Mouse (Mus musculus): ENCODE measurements around the gene Cerk. TPM values are rescaled to one million over a fixed set of nuclear protein-coding genes. Genes with fewer than 3 reads are reported as not detected.
"Not testable (repeated sequence)": the region's sequence is repeated elsewhere in the genome, so short reads cannot be mapped to it uniquely, and the experiment has no call there.

The Cerk gene
- polyA plus RNA-seq, 1 experiment from 2014 or later = 14.0 TPM

DNA sequence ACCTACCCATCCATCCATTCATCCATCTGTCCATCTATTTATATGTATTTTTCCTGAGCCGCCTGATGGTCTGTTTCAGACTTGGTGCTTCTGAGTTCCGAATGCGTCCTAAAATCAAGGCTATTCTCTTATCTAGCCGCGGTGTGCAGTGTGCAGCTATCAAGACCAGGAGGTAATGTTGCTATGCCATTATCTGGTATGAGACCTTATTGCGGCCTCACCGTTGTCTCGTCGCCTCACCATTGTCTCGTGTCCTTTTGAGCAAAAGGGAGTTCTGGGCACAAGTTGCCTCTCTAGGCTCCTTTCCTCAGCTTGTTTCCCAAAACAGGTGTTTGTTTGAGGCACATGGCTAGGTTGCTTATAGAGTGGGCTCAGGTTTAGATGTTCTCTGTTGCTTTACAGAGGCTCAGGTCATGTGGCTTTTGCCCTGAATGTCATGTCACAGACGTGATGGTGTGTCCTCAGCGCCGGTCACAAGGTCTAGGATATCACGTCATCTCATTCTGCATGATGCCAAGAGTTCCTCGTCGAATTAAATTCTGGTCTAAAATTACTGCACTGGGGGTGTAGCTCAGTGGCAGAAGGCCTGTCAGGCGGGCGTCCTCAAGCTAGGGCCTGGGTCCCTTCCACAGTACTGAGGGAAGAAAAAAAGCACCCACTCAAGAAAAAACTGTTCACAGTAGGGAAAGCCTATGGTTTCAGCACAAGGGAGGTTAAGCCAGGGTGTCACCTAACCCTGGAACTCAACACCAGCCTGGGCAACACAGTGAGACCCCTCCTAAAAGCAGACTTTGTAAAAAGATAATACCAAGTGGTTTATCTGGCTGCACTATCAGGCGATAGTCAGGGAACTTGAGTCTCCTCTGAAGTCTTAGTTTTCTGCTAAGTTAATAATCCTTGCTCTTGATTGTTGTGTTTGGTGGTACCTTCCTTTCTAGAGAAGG lies 81.3 kb downstream of the Cerk start:
- H3K4me1 ChIP-seq = peaks cover 5% of the 10 kb centered on the region
- peaks cover 29% of the 10 kb centered on the region for H3K36me3 ChIP-seq
- H3K27ac ChIP-seq = no peak overlapping the region
- 92% methylated on average over 19 of the region's 19 CpGs for WGBS
- ATAC-seq (ENCODE audit: insufficient number of reproducible peaks, insufficient read depth, low FRiP score, low TSS enrichment, low read depth) = no peak
- no peak overlapping the region for H3K4me2 ChIP-seq
- H3K9ac ChIP-seq = no peak overlapping the region
- H3K4me3 ChIP-seq = no peak overlapping the region
- H3K9me3 ChIP-seq = no peaks in the 10 kb centered on the region
- no peaks in the 10 kb centered on the region for H3K27me3 ChIP-seq

DNA sequence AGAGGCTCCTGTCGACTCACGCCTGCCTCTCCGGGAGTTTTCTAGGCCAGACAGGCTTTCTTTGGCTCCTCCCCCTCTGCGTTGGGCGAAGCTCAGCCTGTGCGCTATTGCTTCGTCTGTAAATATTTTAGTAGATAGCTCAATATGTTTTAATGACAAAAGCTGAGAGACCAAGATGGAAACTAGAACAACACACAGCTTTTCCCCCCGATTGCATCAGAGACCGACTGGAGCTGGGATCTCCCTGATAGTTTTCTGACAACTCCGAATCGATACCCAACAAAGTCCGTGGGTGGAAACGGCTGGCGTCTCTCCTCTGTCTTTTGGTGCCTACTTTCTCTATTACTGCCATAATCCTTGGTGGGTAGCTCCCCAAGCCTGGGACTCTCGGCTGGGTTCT lies 83.6 kb downstream of the Cerk start:
- no peak overlapping the region for H3K27ac ChIP-seq
- ATAC-seq (ENCODE audit: insufficient number of reproducible peaks, insufficient read depth, low FRiP score, low TSS enrichment, low read depth) = no peak
- 83% methylated on average over 15 of the region's 15 CpGs for WGBS
- H3K4me2 ChIP-seq = no peak overlapping the region
- no peaks in the 10 kb centered on the region for H3K27me3 ChIP-seq
- no peak overlapping the region for H3K4me3 ChIP-seq
- peaks cover 4% of the 10 kb centered on the region; the same call in 1 of the 2 replicates for H3K4me1 ChIP-seq
- H3K9me3 ChIP-seq = no peaks in the 10 kb centered on the region
- H3K36me3 ChIP-seq = peaks cover 29% of the 10 kb centered on the region
- H3K9ac ChIP-seq = no peak overlapping the region

DNA sequence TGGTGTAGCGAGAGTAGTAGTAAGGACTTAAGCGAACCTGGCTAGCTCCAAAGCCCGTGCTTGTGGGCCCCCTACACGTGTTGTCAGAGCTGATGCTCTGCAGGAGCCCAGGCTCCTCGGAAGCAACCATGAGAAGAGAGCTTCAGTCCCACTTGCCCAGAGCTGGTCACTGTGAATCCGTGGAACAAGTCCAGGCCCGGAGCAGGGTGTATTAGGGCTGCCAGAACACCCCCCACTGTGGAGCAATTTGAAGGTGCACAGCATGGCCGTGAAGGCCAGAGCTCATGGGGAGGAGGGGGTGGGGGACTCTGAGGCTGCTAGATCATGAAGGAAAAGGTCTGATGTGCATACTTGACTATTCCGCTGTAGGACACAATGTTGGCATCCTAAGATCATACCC lies 84.4 kb downstream of the Cerk start:
- WGBS = 85% methylated on average over 9 of the region's 9 CpGs
- peaks cover 29% of the 10 kb centered on the region for H3K36me3 ChIP-seq
- H3K9me3 ChIP-seq = no peaks in the 10 kb centered on the region
- no peak overlapping the region for H3K27ac ChIP-seq
- peaks cover 4% of the 10 kb centered on the region; the same call in 1 of the 2 replicates for H3K4me1 ChIP-seq
- no peak overlapping the region for H3K9ac ChIP-seq
- no peaks in the 10 kb centered on the region for H3K27me3 ChIP-seq
- no peak overlapping the region for H3K4me2 ChIP-seq
- ATAC-seq (ENCODE audit: insufficient number of reproducible peaks, insufficient read depth, low FRiP score, low TSS enrichment, low read depth) = no peak
- H3K4me3 ChIP-seq = no peak overlapping the region

DNA sequence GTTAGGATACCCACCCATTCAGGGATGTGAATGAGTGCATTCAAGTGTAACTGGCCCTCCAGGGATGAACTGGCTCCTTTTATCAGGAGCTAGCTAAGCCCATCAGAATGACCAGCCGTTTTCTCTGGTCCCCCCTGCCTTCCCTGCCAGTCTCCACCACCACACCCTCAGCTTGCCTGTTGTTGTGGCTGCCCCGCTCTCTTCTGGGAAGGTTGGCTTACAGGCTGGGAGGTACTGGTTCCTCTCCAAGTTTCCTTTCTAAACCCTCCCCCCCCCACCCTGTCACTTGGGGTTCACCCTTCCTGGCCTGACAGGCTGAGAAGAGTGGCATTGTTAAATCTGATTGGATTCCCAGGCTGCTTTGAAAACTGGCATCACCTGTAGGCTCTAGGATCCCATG lies 88.1 kb downstream of the Cerk start:
- H3K36me3 ChIP-seq = peaks cover 32% of the 10 kb centered on the region
- H3K4me3 ChIP-seq = no peak overlapping the region
- 59% methylated on average over 2 of the region's 2 CpGs for WGBS
- no peak overlapping the region for H3K27ac ChIP-seq
- no peak overlapping the region for H3K4me2 ChIP-seq
- H3K27me3 ChIP-seq = no peaks in the 10 kb centered on the region
- H3K4me1 ChIP-seq = no peaks in the 10 kb centered on the region
- no peak overlapping the region for H3K9ac ChIP-seq
- ATAC-seq (ENCODE audit: insufficient number of reproducible peaks, insufficient read depth, low FRiP score, low TSS enrichment, low read depth) = no peak
- no peaks in the 10 kb centered on the region for H3K9me3 ChIP-seq

DNA sequence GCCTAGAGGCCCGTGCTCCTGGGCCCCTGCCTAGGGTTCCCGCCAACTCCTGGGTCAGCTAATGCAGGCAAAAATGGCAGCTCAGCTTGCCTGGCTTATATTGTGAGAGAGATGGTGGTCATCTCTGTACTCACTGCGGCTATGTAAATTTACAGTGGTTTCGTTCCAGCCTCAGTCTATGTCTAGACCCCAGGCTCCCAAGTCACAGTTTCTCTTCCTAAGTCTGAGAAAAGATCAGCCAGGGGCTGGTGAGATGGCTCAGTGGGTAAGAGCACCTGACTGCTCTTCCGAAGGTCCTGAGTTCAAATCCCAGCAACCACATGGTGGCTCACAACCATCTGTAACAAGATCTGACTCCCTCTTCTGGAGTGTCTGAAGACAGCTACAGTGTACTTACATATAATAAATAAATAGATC lies 89.3 kb downstream of the Cerk start:
- not testable (repeated sequence) for H3K27me3 ChIP-seq; H3K9me3 ChIP-seq; H3K4me3 ChIP-seq; H3K4me1 ChIP-seq; H3K9ac ChIP-seq; ATAC-seq (ENCODE audit: insufficient number of reproducible peaks, insufficient read depth, low FRiP score, low TSS enrichment, low read depth); H3K27ac ChIP-seq; H3K4me2 ChIP-seq
- peaks cover 34% of the 10 kb centered on the region for H3K36me3 ChIP-seq
- WGBS = 90% methylated on average over 5 of the region's 5 CpGs

DNA sequence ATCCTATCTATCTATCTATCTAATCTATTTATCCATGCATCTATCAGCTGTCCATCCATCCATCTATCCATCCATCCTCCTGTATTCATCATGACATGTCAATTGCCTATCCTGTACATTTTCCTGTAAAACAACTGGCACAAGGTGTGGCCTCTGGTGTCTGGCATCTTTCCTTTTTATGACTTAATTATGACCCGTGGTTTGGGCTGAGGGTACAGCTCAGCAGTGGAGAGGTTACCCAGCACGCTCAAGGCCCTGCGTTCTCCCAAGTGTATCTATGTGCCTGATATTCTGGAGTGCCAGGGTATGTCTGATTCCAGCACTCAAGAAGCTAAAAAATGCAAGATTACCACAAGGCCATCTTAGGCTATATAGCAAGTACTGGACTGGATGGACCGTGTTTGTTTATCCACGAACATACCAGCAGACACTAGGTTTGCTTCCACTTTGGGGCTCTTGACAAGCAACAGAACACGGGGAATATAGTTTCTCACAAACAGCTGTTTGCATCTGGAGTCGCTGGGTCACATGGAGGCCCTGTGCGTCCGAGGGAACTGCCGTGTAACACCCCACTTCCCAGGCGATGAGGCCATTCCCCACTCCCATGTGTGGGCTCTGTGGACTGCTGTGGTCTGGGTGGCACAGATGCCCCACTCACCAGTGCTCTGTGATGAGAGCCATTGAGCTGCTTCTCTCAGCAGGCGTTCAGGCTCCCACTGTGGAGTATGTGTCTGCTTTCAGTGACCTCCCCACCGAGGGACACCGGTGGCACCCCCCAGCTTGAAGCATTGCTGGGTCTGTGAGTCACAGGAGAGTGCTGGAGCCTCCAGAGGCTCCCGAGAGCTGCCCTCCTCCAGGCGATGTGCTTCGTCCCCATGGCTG lies 90.0 kb downstream of the Cerk start:
- Histone ChIP-seq H3K9ac (no peak overlapping the region), H3K27me3 (no peaks in the 10 kb centered on the region), H3K27ac (no peak overlapping the region), H3K4me3 (no peak overlapping the region), H3K36me3 (peaks cover 31% of the 10 kb centered on the region), H3K4me1 (no peaks in the 10 kb centered on the region), H3K9me3 (no peaks in the 10 kb centered on the region), H3K4me2 (no peak overlapping the region)
- no peak for ATAC-seq (ENCODE audit: insufficient number of reproducible peaks, insufficient read depth, low FRiP score, low TSS enrichment, low read depth)
- 86% methylated on average over 17 of the region's 17 CpGs for whole genome bisulfite sequencing

DNA sequence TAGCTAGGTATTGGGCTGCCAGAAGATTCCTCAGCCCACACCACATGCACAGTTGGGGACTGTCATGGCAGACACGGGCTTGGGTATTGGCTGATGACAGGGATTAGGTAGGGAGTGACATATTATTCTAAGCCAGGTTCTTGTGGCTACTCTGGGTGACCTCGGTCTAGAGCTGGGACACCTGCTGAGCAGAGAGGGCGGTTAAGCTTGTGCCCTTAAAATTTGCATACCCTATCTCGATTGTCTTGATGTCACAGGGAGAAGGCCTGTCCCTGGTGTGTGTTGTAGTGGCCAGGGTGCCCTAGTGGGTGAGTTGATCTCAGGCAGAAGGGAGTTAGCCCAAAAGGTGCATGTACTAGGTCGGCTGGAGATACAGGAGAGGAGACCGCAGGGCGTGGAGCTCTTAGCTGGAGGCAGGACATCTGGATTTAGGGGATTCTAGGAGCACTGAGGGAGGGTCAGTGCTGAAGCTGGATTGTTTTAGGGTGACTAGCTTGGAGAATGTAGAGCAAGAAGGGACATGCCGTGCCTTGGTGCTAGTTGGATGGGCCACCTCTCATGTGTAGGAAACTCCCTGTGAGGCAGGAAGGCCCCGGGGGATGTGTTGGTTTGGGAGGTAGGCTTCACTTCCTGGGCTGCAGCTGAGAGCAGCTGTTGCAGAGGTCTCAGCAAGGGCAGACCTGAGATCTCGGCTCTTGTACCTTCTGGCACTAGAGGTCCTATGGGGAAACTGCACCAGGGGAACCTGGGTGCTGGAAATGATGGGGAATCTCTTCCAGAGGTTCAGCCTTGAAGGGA lies 91.4 kb downstream of the Cerk start:
- H3K9ac ChIP-seq = no peak overlapping the region
- H3K36me3 ChIP-seq = peaks cover 22% of the 10 kb centered on the region
- no peak overlapping the region for H3K27ac ChIP-seq
- ATAC-seq (ENCODE audit: insufficient number of reproducible peaks, insufficient read depth, low FRiP score, low TSS enrichment, low read depth) = no peak
- no peaks in the 10 kb centered on the region for H3K9me3 ChIP-seq
- no peaks in the 10 kb centered on the region for H3K27me3 ChIP-seq
- no peak overlapping the region for H3K4me2 ChIP-seq
- 78% methylated on average over 10 of the region's 10 CpGs for WGBS
- H3K4me3 ChIP-seq = no peak overlapping the region
- peaks cover 10% of the 10 kb centered on the region; the same call in 1 of the 2 replicates for H3K4me1 ChIP-seq

DNA sequence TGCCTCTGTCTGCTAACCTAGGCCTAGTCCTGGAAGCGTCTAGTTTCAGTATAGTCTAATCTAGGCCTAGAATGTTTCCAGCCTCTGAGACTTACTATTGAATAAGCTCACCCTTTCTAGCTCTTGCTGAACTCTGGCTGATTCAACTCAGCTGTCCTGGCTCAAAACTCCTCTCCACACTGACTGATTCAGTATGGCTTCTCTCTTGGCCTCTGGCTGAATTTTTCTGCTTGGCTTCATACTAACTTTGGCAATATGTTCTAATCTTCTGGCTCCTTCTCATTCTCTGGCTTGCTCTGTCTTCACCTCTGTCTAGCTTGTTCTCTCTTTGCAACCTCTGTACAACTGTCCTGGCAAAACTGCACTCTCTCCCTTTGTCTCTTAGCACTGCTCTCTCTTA lies 92.7 kb downstream of the Cerk start:
- H3K9me3 ChIP-seq = no peaks in the 10 kb centered on the region
- peaks cover 22% of the 10 kb centered on the region for H3K36me3 ChIP-seq
- ATAC-seq (ENCODE audit: insufficient number of reproducible peaks, insufficient read depth, low FRiP score, low TSS enrichment, low read depth) = no peak
- peaks cover 18% of the 10 kb centered on the region for H3K4me1 ChIP-seq
- WGBS = 96% methylated on average over 1 of the region's 1 CpGs
- no peaks in the 10 kb centered on the region for H3K27me3 ChIP-seq
- no peak overlapping the region for H3K4me2 ChIP-seq
- no peak overlapping the region for H3K4me3 ChIP-seq
- H3K9ac ChIP-seq = no peak overlapping the region
- no peak overlapping the region for H3K27ac ChIP-seq

DNA sequence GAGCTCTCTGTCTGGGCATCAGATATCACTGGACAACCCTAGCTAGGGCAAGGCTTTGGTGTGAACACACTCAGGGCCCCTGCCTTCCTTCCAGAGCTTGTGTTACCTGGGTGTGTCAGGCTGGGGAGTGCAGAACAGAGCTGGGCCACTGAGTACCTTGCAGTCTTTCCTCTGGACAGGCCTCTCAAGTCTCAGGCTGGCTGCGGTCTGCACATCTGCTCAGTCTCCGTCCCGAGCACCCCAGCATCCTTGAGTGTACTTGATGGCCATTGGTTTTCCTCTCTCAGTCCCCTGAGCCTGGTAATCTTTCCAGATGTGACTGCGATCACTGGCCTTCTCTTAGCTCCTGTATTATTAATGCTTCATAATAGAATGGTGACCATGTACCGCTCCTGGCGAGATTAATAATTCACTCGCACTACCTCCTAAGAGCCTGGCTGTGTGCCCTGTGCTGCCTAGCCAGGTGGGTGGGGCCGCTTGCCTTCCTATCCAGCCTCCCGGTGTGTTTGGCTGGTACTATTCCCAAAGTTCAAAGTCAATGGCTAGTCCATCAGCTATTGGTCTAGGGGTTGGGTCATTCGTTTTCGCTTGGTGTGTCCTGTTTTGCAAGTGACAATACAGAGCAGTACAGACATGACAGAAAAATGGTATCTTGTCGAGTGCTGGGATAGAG lies 93.8 kb downstream of the Cerk start:
- no peak overlapping the region for H3K9ac ChIP-seq
- H3K36me3 ChIP-seq = peaks cover 22% of the 10 kb centered on the region
- WGBS = 92% methylated on average over 12 of the region's 12 CpGs
- H3K4me1 ChIP-seq = peaks cover 28% of the 10 kb centered on the region
- H3K27me3 ChIP-seq = no peaks in the 10 kb centered on the region
- no peak for ATAC-seq (ENCODE audit: insufficient number of reproducible peaks, insufficient read depth, low FRiP score, low TSS enrichment, low read depth)
- no peak overlapping the region for H3K4me3 ChIP-seq
- H3K4me2 ChIP-seq = no peak overlapping the region
- no peaks in the 10 kb centered on the region for H3K9me3 ChIP-seq
- H3K27ac ChIP-seq = no peak overlapping the region

DNA sequence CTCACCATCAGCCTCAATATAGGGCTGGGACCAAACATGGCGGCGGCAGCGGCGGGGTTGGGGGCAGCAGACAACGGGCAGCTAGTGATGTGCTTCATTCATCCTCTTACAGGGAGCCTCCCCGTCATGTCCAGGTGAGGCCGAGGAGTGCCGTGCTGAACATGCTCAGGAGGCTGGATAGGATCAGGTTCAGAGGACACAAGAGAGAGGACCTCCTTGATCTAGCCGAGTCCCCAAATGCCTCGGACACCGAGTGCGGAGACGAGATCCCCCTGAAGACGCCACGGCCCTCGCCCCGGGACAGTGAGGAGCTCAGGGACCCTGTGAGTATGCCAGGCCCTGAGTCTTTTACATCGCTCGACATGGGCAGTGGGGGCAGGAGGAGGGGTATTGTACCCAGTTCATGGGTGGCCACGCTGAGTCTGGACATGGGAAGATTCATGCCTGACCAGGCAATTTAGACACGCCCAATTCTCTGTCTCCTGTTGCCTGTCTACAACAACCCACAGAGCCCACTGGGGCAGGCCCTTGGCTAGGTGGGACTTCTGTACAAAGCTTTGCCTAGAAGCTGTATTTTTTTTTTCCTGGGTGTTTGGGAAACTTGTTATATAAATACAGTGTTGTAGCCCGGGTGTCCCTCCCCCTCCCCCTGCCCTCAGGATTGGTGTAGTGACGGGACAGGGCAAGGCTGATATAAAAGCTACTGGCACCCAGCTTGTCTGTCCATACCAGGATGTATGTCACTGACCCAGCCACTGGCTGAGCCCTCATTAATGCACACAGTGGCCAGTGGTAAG lies 94.5 kb downstream of the Cerk start:
- ATAC-seq (ENCODE audit: insufficient number of reproducible peaks, insufficient read depth, low FRiP score, low TSS enrichment, low read depth) = no peak
- H3K4me1 ChIP-seq = peaks cover 35% of the 10 kb centered on the region

More for the DNA sequence above, 94.5 kb downstream of the Cerk start:
- Histone ChIP-seq H3K27ac (no peak overlapping the region), H3K36me3 (peaks cover 22% of the 10 kb centered on the region), H3K9me3 (no peaks in the 10 kb centered on the region), H3K27me3 (no peaks in the 10 kb centered on the region), H3K4me3 (no peak overlapping the region), H3K9ac (no peak overlapping the region), H3K4me2 (no peak overlapping the region)
- WGBS = 88% methylated on average over 23 of the region's 23 CpGs
